Mouse (Mus musculus) v-Abl transformed pro-B cells (cell line): ENCODE measurements around the gene Tspan9.

Source experiments
- in situ Hi-C, 2 experiments: fragments of 400-800 bp; cut with MboI; formaldehyde crosslinking; loops; one replicate each; pipeline ENCODE4 v1.15.1; 2025; ENCODE audit not compliant: unreplicated experiment in 2 of 2

Gene Tspan9

GRCm38 (mm10) chr6:128025997-128026396 is 117.4 kb downstream of the Tspan9 start:
- in situ Hi-C loops, result no loop called here

- in situ Hi-C loops, result no loop called here
These were observed 117.8 kb downstream of the Tspan9 start for GRCm38 (mm10) chr6:128025581-128025980.

GRCm38 (mm10) chr6:128022207-128022606 is 121.2 kb downstream of the Tspan9 start:
- in situ Hi-C loops, result no loop called here

- in situ Hi-C loops, result no loop called here
These were observed 121.5 kb downstream of the Tspan9 start for GRCm38 (mm10) chr6:128021931-128022202.

- in situ Hi-C loops, result no loop called here
These were observed 122.1 kb downstream of the Tspan9 start for GRCm38 (mm10) chr6:128021106-128021930.

GRCm38 (mm10) chr6:128020521-128021057 is 122.8 kb downstream of the Tspan9 start:
- in situ Hi-C loops, result no loop called here

- in situ Hi-C loops, result no loop called here
These were observed 123.3 kb downstream of the Tspan9 start for GRCm38 (mm10) chr6:128020053-128020452.

GRCm38 (mm10) chr6:128019119-128019518 is 124.3 kb downstream of the Tspan9 start:
- in situ Hi-C loops, result no loop called here

- in situ Hi-C loops, result no loop called here
These were observed 128.1 kb downstream of the Tspan9 start for GRCm38 (mm10) chr6:128015304-128015703.

- in situ Hi-C loops, result no loop called here
These were observed 131.6 kb downstream of the Tspan9 start for GRCm38 (mm10) chr6:128011781-128012180.

- in situ Hi-C loops, result no loop called here
These were observed 132.3 kb downstream of the Tspan9 start for GRCm38 (mm10) chr6:128011071-128011477.

- in situ Hi-C loops, result no loop called here
These were observed 133.0 kb downstream of the Tspan9 start for GRCm38 (mm10) chr6:128010135-128010971.

GRCm38 (mm10) chr6:128007982-128008562 is 135.3 kb downstream of the Tspan9 start:
- in situ Hi-C loops, result no loop called here

GRCm38 (mm10) chr6:128007241-128007701 is 136.1 kb downstream of the Tspan9 start:
- in situ Hi-C loops, result no loop called here

GRCm38 (mm10) chr6:128006156-128006555 is 137.2 kb downstream of the Tspan9 start:
- in situ Hi-C loops, result no loop called here

- in situ Hi-C loops, result no loop called here
These were observed 138.8 kb downstream of the Tspan9 start for GRCm38 (mm10) chr6:128004544-128004943.

GRCm38 (mm10) chr6:128003542-128003941 is 139.9 kb downstream of the Tspan9 start:
- in situ Hi-C loops, result no loop called here

GRCm38 (mm10) chr6:128002667-128003066 is 140.7 kb downstream of the Tspan9 start:
- in situ Hi-C loops, result no loop called here

- in situ Hi-C loops, result no loop called here
These were observed 141.3 kb downstream of the Tspan9 start for GRCm38 (mm10) chr6:128002104-128002503.

GRCm38 (mm10) chr6:128001587-128001986 is 141.8 kb downstream of the Tspan9 start:
- in situ Hi-C loops, result no loop called here

- in situ Hi-C loops, result no loop called here
These were observed 142.6 kb downstream of the Tspan9 start for GRCm38 (mm10) chr6:128000777-128001176.
